Mouse (Mus musculus) heart, embryonic 16.5 days (tissue): ENCODE measurements around the gene Ly6g6d. TPM values are rescaled to one million over a fixed set of nuclear protein-coding genes. Genes with fewer than 3 reads are reported as not detected.

Experiments used
- ATAC-seq: fragments of 200-750 bp; cut with Nextera tagmentation; replicated peaks from 2 replicates; pipeline ENCODE4 v1.8.0; 2017; ENCODE audit warnings: moderate number of reproducible peaks; ENCODE audit not compliant: insufficient read depth, low FRiP score; ENCODE audit errors: extremely low read depth
- H3K27ac ChIP-seq: fragments of 300-500 bp; sonication (generic); 2 replicates; pipeline ENCODE4 v1.5.1; 2014; ENCODE audit warnings: mild to moderate bottlenecking, low read length, control low read depth, moderate library complexity
- H3K27me3 ChIP-seq: fragments of 300-500 bp; sonication (generic); 2 replicates; pipeline ENCODE4 v1.6.1; 2014; ENCODE audit warnings: low read length, mixed read lengths; ENCODE audit not compliant: control insufficient read depth, insufficient read depth
- H3K36me3 ChIP-seq: fragments of 300-500 bp; sonication (generic); 2 replicates; pipeline ENCODE4 v1.6.1; 2014; ENCODE audit not compliant: control insufficient read depth, insufficient read depth
- H3K4me1 ChIP-seq: fragments of 300-500 bp; sonication (generic); 2 replicates; pipeline ENCODE4 v1.6.1; 2014; ENCODE audit warnings: low read length, mixed read lengths; ENCODE audit not compliant: control insufficient read depth, insufficient read depth
- H3K4me2 ChIP-seq: fragments of 300-500 bp; sonication (generic); 2 replicates; pipeline ENCODE4 v1.6.1; 2014; ENCODE audit warnings: low read depth, mild to moderate bottlenecking, control low read depth, low read length
- H3K4me3 ChIP-seq: fragments of 300-500 bp; sonication (generic); 2 replicates; pipeline ENCODE4 v1.5.1; 2014; ENCODE audit warnings: mild to moderate bottlenecking, control low read depth, low read length
- H3K9ac ChIP-seq: fragments of 300-500 bp; sonication (generic); 2 replicates; pipeline ENCODE4 v1.6.1; 2014; ENCODE audit warnings: low read length, control low read depth
- H3K9me3 ChIP-seq: fragments of 300-500 bp; sonication (generic); replicated peaks from 2 replicates; pipeline ENCODE4 v1.6.1; 2016; ENCODE audit warnings: low read length; ENCODE audit not compliant: control insufficient read depth
- WGBS: fragments of 180-500 bp; shearing (Covaris S2); extraction: QIAGEN DNeasy Blood & Tissue Kit; methylation state at CpG from one replicate; pipeline ENCODE4 v1.1.7; 2014; 5-methylcytosine and 5-hydroxymethylcytosine counted together
- polyA plus RNA-seq: library from polyadenylated mRNA; unstranded; fragments of >200 nt; fragmentation: Nextera tagmentation; extraction: Ambion mirVana; gene quantifications from 2 replicates; pipeline ENCODE4 v1.2.1, GENCODE M21; 2015

Ly6g6d gene
- polyA plus RNA-seq, 1 experiment from 2014 or later, result 1.9 TPM

- Histone ChIP-seq H3K27ac (peak overlapping the region; percentile 72), H3K4me2 (peak overlapping the region; percentile 88), H3K4me1 (peaks cover 18% of the 10 kb centered on the region), H3K9ac (peak overlapping the region; percentile 78), H3K4me3 (peak overlapping the region; percentile 78), H3K27me3 (no peaks in the 10 kb centered on the region), H3K9me3 (no peaks in the 10 kb centered on the region), H3K36me3 (peaks cover 31% of the 10 kb centered on the region)
- 0 out of 2 replicates have a peak, but pooled peaks have one; percentile 4 for ATAC-seq
- under 1% methylated on average over 33 of the region's 33 CpGs for WGBS
Observed at GRCm38 (mm10) chr17:35120745-35121142, 42.9 kb upstream of the Ly6g6d start.

GRCm38 (mm10) chr17:35115046-35116019 is 37.5 kb upstream of the Ly6g6d start, which contains the start of gene Ly6g5b:
TSS of gene Ly6g5b (minus strand) at chr17:35115428.
- Histone ChIP-seq H3K27ac (no peak within 1 kb of the TSS), H3K4me3 (no peak within 1 kb of the TSS), H3K9ac (no peak within 1 kb of the TSS), H3K36me3 (peaks cover 33% of the 10 kb centered on the region), H3K4me2 (no peak within 1 kb of the TSS), H3K27me3 (no peaks in the 10 kb centered on the region), H3K9me3 (no peaks in the 10 kb centered on the region), H3K4me1 (peaks cover 8% of the 10 kb centered on the region)
- 85% methylated on average over 8 of the region's 8 CpGs for WGBS
- ATAC-seq, result no peak

- WGBS, result 68% methylated on average over 9 of the region's 9 CpGs
- peak; percentile 24; the same call in 1 of the 2 replicates for ATAC-seq
- Histone ChIP-seq H3K4me3 (no peak overlapping the region), H3K36me3 (peaks cover 11% of the 10 kb centered on the region), H3K9me3 (no peaks in the 10 kb centered on the region), H3K27ac (peak overlapping the region; percentile 48; the same call in 1 of the 2 replicates), H3K27me3 (no peaks in the 10 kb centered on the region), H3K4me1 (no peaks in the 10 kb centered on the region), H3K9ac (no peak overlapping the region), H3K4me2 (peak overlapping the region; percentile 22)
Observed at GRCm38 (mm10) chr17:35111774-35112173, 33.9 kb upstream of the Ly6g6d start.

- Histone ChIP-seq H3K27me3 (no peaks in the 10 kb centered on the region), H3K27ac (no peak within 1 kb of the TSS), H3K4me2 (no peak within 1 kb of the TSS), H3K9me3 (no peaks in the 10 kb centered on the region), H3K4me1 (peaks cover 3% of the 10 kb centered on the region; the same call in 1 of the 2 replicates), H3K9ac (no peak within 1 kb of the TSS), H3K4me3 (no peak within 1 kb of the TSS), H3K36me3 (no peaks in the 10 kb centered on the region)
- WGBS, result 77% methylated on average over 6 of the region's 6 CpGs
- no peak for ATAC-seq
Observed at GRCm38 (mm10) chr17:35108097-35108496, 30.2 kb upstream of the Ly6g6d start, which contains the start of gene Ly6g5c. TSS of gene Ly6g5c (plus strand) at chr17:35108279.

GRCm38 (mm10) chr17:35106522-35106921 is 28.7 kb upstream of the Ly6g6d start:
- H3K36me3 ChIP-seq, result peaks cover 6% of the 10 kb centered on the region
- no peak overlapping the region for H3K27ac ChIP-seq
- H3K4me1 ChIP-seq, result peaks cover 6% of the 10 kb centered on the region; the same call in 1 of the 2 replicates
- no peak overlapping the region for H3K4me3 ChIP-seq
- no peaks in the 10 kb centered on the region for H3K9me3 ChIP-seq
- no peaks in the 10 kb centered on the region for H3K27me3 ChIP-seq
- H3K4me2 ChIP-seq, result no peak overlapping the region
- no peak overlapping the region for H3K9ac ChIP-seq
- WGBS, result 64% methylated on average over 3 of the region's 3 CpGs
- no peak for ATAC-seq

DNA sequence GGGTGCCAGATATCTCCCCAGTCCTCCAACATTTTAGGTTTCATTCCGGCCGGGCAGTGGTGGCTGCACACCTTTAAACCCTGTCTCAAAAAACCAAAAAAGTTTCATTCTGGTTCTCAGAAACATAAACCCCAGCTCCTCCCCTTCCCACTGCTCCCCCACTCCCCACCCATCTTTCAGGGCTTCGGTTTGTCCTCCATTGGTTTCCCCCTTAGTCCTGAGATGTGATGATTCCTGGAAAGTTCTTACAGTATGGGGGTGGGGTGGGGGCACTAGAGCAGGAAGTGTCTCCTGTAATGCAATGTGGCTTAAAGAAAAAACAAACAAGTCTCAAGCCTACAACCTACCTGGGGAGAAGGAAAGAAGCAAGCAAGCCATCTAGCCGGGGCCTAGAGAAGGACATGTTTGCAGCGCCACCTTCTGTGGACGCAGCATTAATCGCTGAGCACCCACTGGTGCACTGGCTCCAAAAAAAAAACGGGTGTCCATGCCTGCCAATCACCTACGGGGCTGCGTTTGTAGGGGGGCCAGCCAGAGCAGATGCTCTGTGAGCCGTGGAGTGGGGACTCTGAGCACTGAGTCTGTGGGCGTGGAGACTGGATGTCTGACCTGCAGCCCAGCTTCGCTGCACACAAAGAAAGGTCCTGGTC is 28.0 kb upstream of the Ly6g6d start:
- WGBS, result 28% methylated on average over 13 of the region's 13 CpGs
- Histone ChIP-seq H3K9ac (no peak overlapping the region), H3K27ac (no peak overlapping the region), H3K9me3 (no peaks in the 10 kb centered on the region), H3K4me2 (no peak overlapping the region), H3K36me3 (peaks cover 12% of the 10 kb centered on the region), H3K4me1 (peaks cover 6% of the 10 kb centered on the region; the same call in 1 of the 2 replicates), H3K4me3 (no peak overlapping the region), H3K27me3 (no peaks in the 10 kb centered on the region)
- no peak for ATAC-seq

- H3K4me2 ChIP-seq, result no peak overlapping the region
- ATAC-seq, result no peak
- peaks cover 6% of the 10 kb centered on the region; the same call in 1 of the 2 replicates for H3K4me1 ChIP-seq
- H3K9me3 ChIP-seq, result no peaks in the 10 kb centered on the region
- H3K36me3 ChIP-seq, result peaks cover 18% of the 10 kb centered on the region
- no peak overlapping the region for H3K27ac ChIP-seq
- no peak overlapping the region for H3K9ac ChIP-seq
- 54% methylated on average over 6 of the region's 6 CpGs for WGBS
- no peaks in the 10 kb centered on the region for H3K27me3 ChIP-seq
- no peak overlapping the region for H3K4me3 ChIP-seq
Observed at GRCm38 (mm10) chr17:35104754-35105153, 26.9 kb upstream of the Ly6g6d start.

DNA sequence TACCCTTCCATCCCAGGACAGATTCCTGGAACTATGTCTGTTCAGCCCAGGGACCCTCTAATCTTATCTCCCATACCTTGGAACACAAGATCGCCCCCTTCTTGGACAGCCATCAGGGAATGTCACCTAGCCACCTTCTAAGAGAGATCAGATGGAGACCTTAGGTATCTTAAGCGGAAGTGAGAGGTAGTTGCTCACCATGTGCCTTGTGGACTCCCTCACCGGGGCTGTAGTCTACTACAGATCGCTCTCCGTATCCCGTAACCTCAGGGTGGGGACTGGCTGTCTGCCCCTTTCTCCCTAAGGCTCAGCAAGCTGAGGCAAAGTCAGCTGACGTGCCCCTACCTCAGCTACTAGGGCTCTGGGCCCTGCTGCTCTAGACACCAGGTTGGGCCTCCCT is 26.2 kb upstream of the Ly6g6d start:
- no peak for ATAC-seq
- WGBS, result 83% methylated on average over 7 of the region's 7 CpGs

More for the DNA sequence above, 26.2 kb upstream of the Ly6g6d start:
- Histone ChIP-seq H3K4me1 (peaks cover 6% of the 10 kb centered on the region; the same call in 1 of the 2 replicates), H3K4me2 (no peak overlapping the region), H3K9me3 (no peaks in the 10 kb centered on the region), H3K9ac (no peak overlapping the region), H3K27ac (no peak overlapping the region), H3K36me3 (peaks cover 22% of the 10 kb centered on the region), H3K4me3 (no peak overlapping the region), H3K27me3 (no peaks in the 10 kb centered on the region)
